Mouse (Mus musculus): ENCODE measurements around the gene Npc1l1.

DNA sequence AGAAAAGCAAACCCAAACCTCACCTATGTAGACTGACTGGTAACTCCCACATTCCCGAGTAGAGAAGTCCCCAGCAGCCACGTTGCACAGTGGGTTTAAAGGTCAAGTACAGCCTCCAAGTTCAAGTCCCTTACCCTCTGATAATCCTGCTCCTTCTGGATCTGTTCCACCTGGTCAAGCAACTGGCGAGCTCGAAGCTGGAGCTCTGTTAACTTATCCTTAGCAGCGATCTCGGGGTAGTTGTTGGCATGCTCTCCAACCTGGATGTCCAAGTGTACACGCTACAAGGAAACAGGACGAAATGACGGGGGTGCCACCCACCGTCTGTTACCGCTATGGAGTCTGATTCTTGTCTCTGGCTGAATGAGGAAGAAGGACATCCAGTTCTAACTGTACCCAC is 43.7 kb upstream of the Npc1l1 start:
- TF ChIP-seq POLR2A (IDR thresholded peaks at IDR 0.05; ENCODE audit: control insufficient read depth, extremely low read depth, insufficient read depth, low read length, poor library complexity) = no peak
- TF ChIP-seq CTCF (IDR thresholded peaks at IDR 0.05; ENCODE audit: borderline replicate concordance, control insufficient read depth, extremely low read depth, insufficient read depth, low read length, poor library complexity) = no peak

Data from thymus, adult 2 months (tissue).